In genomic region chr7:127691221-127691989, GRCm38 (mm10) we compare ENCODE assay signal across 8 mouse cellular contexts. TPM values are rescaled to one million over a fixed set of nuclear protein-coding genes. Genes with fewer than 3 reads are reported as not detected.
DNase-seq lines count a peak whose midpoint lies in the region; ATAC-seq and TF ChIP-seq lines count a peak whose summit lies in the region.

No protein-coding gene starts in this region.

- peaks cover 6% of the 10 kb centered on the region for H3K27me3 ChIP-seq in G1E (ENCODE audit: insufficient read depth, low read length)
- no peaks in the 10 kb centered on the region for H3K27me3 ChIP-seq in forebrain, embryonic 16.5 days (replicated peaks; ENCODE audit: control insufficient read depth, insufficient read depth, low read length)
- H3K27me3 ChIP-seq in small intestine, adult 2 months (ENCODE audit: control insufficient read depth, insufficient read depth, low read length): no peaks in the 10 kb centered on the region

- TF ChIP-seq POLR2A in small intestine, adult 2 months (IDR thresholded peaks at IDR 0.05; ENCODE audit: low read depth, low read length): no peak

- peak overlapping the region; percentile 43 for H3K4me2 ChIP-seq in forebrain, embryonic 16.5 days (ENCODE audit: low read length)

- H3K4me1 ChIP-seq in G1E (ENCODE audit: insufficient read depth, low read depth, low read length): peaks cover 6% of the 10 kb centered on the region
- peaks cover 9% of the 10 kb centered on the region for H3K4me1 ChIP-seq in forebrain, embryonic 16.5 days (replicated peaks; ENCODE audit: control insufficient read depth, insufficient read depth, low read length)
- H3K4me1 ChIP-seq in small intestine, adult 2 months (ENCODE audit: control insufficient read depth, insufficient read depth, insufficient read length, low read length): peaks cover 9% of the 10 kb centered on the region

- no peak for TF ChIP-seq CTCF in G1E (IDR thresholded peaks at IDR 0.05; ENCODE audit: low read depth, low read length)
- TF ChIP-seq CTCF in left cerebral cortex, adult 2 months (IDR thresholded peaks at IDR 0.05): no peak
- 0 out of 2 replicates have a peak, but pooled peaks have one; percentile 0 for TF ChIP-seq CTCF in small intestine, adult 2 months (IDR thresholded peaks at IDR 0.05; ENCODE audit: extremely low read depth, insufficient read length, insufficient replicate concordance, low read depth, low read length)

- H3K4me3 ChIP-seq in G1E (ENCODE audit: low read depth, low read length): peak overlapping the region; percentile 18; the same call in 1 of the 2 replicates
- peak overlapping the region; percentile 14; the same call in 1 of the 2 replicates for H3K4me3 ChIP-seq in forebrain, embryonic 16.5 days (replicated peaks; ENCODE audit: low read length)
- peak overlapping the region; percentile 40 for H3K4me3 ChIP-seq in left cerebral cortex, adult 2 months
- peak overlapping the region; percentile 50 for H3K4me3 ChIP-seq in small intestine, adult 2 months (ENCODE audit: low read depth, low read length)

- peaks cover 2% of the 10 kb centered on the region for H3K36me3 ChIP-seq in G1E (replicated peaks)
- H3K36me3 ChIP-seq in forebrain, embryonic 16.5 days (ENCODE audit: control insufficient read depth, insufficient read depth): no peaks in the 10 kb centered on the region
- H3K36me3 ChIP-seq in small intestine, adult 2 months (ENCODE audit: control insufficient read depth, insufficient read depth, low read length): no peaks in the 10 kb centered on the region

- peak; percentile 22 for DNase-seq in G1E (ENCODE audit: low spot score)
- peak; percentile 77 for DNase-seq in cerebellum, adult 11-12 months
- DNase-seq in heart, postnatal 4 days: peak; percentile 90
- peak; percentile 40 to 42 for DNase-seq in left cerebral cortex, adult 2 months (ENCODE audit: extremely low spot score in 1 of 2, low spot score in 2 of 2)
- DNase-seq in lung, postnatal 4 days: peak; percentile 80 to 83
- no peak for DNase-seq in thymus, postnatal 14 days

- no peaks in the 10 kb centered on the region for H3K9me3 ChIP-seq in G1E (replicated peaks)
- H3K9me3 ChIP-seq in forebrain, embryonic 16.5 days (ENCODE audit: control insufficient read depth, low read length): no peaks in the 10 kb centered on the region

- H3K9ac ChIP-seq in forebrain, embryonic 16.5 days (replicated peaks; ENCODE audit: low read depth, low read length): peak overlapping the region; percentile 50

- H3K27ac ChIP-seq in forebrain, embryonic 16.5 days (ENCODE audit: low read length): peak overlapping the region; percentile 37; the same call in 1 of the 2 replicates
- peak overlapping the region; percentile 73 for H3K27ac ChIP-seq in left cerebral cortex, adult 2 months
- H3K27ac ChIP-seq in small intestine, adult 2 months (ENCODE audit: insufficient read depth, low read depth, low read length): peak overlapping the region; percentile 67

- 4% methylated on average over 14 of the region's 15 CpGs for WGBS in forebrain, embryonic 16.5 days
- WGBS in small intestine, adult 2 months: 14% methylated on average over 15 of the region's 15 CpGs

- ATAC-seq in G1E (ENCODE audit: extremely low read depth, insufficient number of reproducible peaks, low FRiP score, poor library complexity, severe bottlenecking): no peak
- peak; percentile 47; the same call in 1 of the 2 replicates for ATAC-seq in forebrain, embryonic 16.5 days

- intact Hi-C loops in left cerebral cortex, adult 2 months (cut with DNase I): no loop called here

RNA-seq across cellular contexts. Expression of gene Bcl7c, which starts 17.3 kb away (rescaled TPM):
- total RNA-seq in G1E (2014; fragmentation: Nextera tagmentation) (18.1 and 38.7 TPM in 2 replicates), G1E (2017) (28.2 and 36.8 TPM in 2 replicates)
- 330 and 397 TPM in 2 replicates for polyA plus RNA-seq in G1E (2012)
- 30.6 and 33.8 TPM in 2 replicates for polyA plus RNA-seq in forebrain, embryonic 16.5 days (2015; fragmentation: Nextera tagmentation; extraction: Ambion mirVana)
- 10 to 100 TPM; 67.6 to 71.1 TPM for total RNA-seq in heart, postnatal 4 days (2021)
- total RNA-seq in left cerebral cortex, adult 2 months (2021): 10 to 100 TPM; 32.7 to 39.9 TPM
- polyA plus RNA-seq in small intestine, adult 2 months (2012; rRNA removed): 11.1 and 24.6 TPM in 2 replicates

RNA-seq across cellular contexts. Expression of gene Ctf1, which starts 21.1 kb away (rescaled TPM):
- 5.3 and 9.6 TPM in 2 replicates for total RNA-seq in G1E (2014; fragmentation: Nextera tagmentation)
- total RNA-seq in G1E (2017): 0.41 and 2.3 TPM in 2 replicates
- 1.7 and 2.2 TPM in 2 replicates for polyA plus RNA-seq in G1E (2012)
- polyA plus RNA-seq in forebrain, embryonic 16.5 days (2015; fragmentation: Nextera tagmentation; extraction: Ambion mirVana): 3.5 and 4.5 TPM in 2 replicates
- 1 to 10 TPM; 3.4 to 4.0 TPM for total RNA-seq in heart, postnatal 4 days (2021)
- 1 to 10 TPM; 2.8 to 3.8 TPM for total RNA-seq in left cerebral cortex, adult 2 months (2021)
- polyA plus RNA-seq in small intestine, adult 2 months (2012; rRNA removed): 7.1 and 8.3 TPM in 2 replicates

RNA-seq across cellular contexts. Expression of gene Ctf2, which starts 40.6 kb away (rescaled TPM):
- total RNA-seq in G1E (2014; fragmentation: Nextera tagmentation): not detected in 2 replicates
- 0.16 TPM in 1 of 2 replicates, not detected in the other for total RNA-seq in G1E (2017)
- polyA plus RNA-seq in G1E (2012): not detected in 2 replicates
- polyA plus RNA-seq in forebrain, embryonic 16.5 days (2015; fragmentation: Nextera tagmentation; extraction: Ambion mirVana): 0.11 and 0.17 TPM in 2 replicates
- not detected for total RNA-seq in heart, postnatal 4 days (2021)
- not detected for total RNA-seq in left cerebral cortex, adult 2 months (2021)
- polyA plus RNA-seq in small intestine, adult 2 months (2012; rRNA removed): not detected in 2 replicates

RNA-seq across cellular contexts. Expression of gene Fbxl19, which starts 52.9 kb away (rescaled TPM):
- 6.4 and 6.9 TPM in 2 replicates for total RNA-seq in G1E (2014; fragmentation: Nextera tagmentation)
- total RNA-seq in G1E (2017): 15.1 and 18.8 TPM in 2 replicates
- polyA plus RNA-seq in G1E (2012): 54.4 and 58.5 TPM in 2 replicates
- 8.0 and 8.4 TPM in 2 replicates for polyA plus RNA-seq in forebrain, embryonic 16.5 days (2015; fragmentation: Nextera tagmentation; extraction: Ambion mirVana)
- 1 to 10 TPM; 6.0 TPM for total RNA-seq in heart, postnatal 4 days (2021)
- total RNA-seq in left cerebral cortex, adult 2 months (2021): 10 to 100 TPM; 72.4 to 81.5 TPM
- polyA plus RNA-seq in small intestine, adult 2 months (2012; rRNA removed): 23.2 and 53.0 TPM in 2 replicates
